ENCODE assay signal across 14 mouse cellular contexts in genomic region chr19:43669136-43669759, GRCm38 (mm10). TPM values are rescaled to one million over a fixed set of nuclear protein-coding genes. Genes with fewer than 3 reads are reported as not detected.
A peak's percentile ranks its signal among the peaks of the same experiment; 100 is the strongest.
DNase-seq lines count a peak whose midpoint lies in the region; ATAC-seq lines count a peak whose summit lies in the region.
"Had no signal": no experiment of that assay in that cellular context is flagged by ENCODE, and none has a peak within 500 bp of the region (broad histone marks: within the 10 kb centered on the region; RNA-seq: fewer than 3 reads in every experiment).

No protein-coding gene starts in this region.

- peak; percentile 36 to 53 for DNase-seq in heart, adult 9 months (ENCODE audit: low spot score in 2 of 2)
- DNase-seq in heart, postnatal 36 days, result no peak
- DNase-seq in Muller cell, postnatal 12 days (ENCODE audit: inconsistent ontology term), result peak; percentile 77
- DNase-seq in adrenal gland, postnatal 14 days, result peak; percentile 69
- DNase-seq in MN1 (ENCODE audit: low spot score), result no peak
- no peak for DNase-seq in kidney, adult 18-20 months
- DNase-seq: cerebellum, postnatal 25 days; kidney, postnatal 25 days; right cerebral cortex, postnatal 4 days; thymus, postnatal 36 days had no signal

- intact Hi-C loops in heart, postnatal 36 days (cut with DNase I), result loop anchor here (5.0 kb wide), 1 partner anchor 97 kb away; no protein-coding TSS in a partner anchor

- peak; percentile 86 for ATAC-seq in megakaryocyte, adult 5-6 weeks (ENCODE audit: poor library complexity, severe bottlenecking)
- ATAC-seq: intestine, embryonic 16.5 days had no signal

RNA-seq across cellular contexts. Expression of gene Slc25a28, which starts 5.4 kb away (rescaled TPM):
- 10 to 100 TPM; 27.9 to 29.3 TPM for total RNA-seq in heart, postnatal 36 days (2021)
- total RNA-seq in adrenal gland, postnatal 14 days (2021), result 58.0 and 62.1 TPM in 2 replicates
- total RNA-seq in megakaryocyte, adult 5-6 weeks (2015), result 21.0 and 25.0 TPM in 2 replicates
- 33.5 and 33.6 TPM in 2 replicates for total RNA-seq in megakaryocyte, adult 5-6 weeks (2017)

RNA-seq across cellular contexts. Expression of gene Entpd7, which starts 20.2 kb away (rescaled TPM):
- total RNA-seq in heart, postnatal 36 days (2021), result 1 to 10 TPM; 2.9 to 3.3 TPM
- 16.3 and 18.5 TPM in 2 replicates for total RNA-seq in adrenal gland, postnatal 14 days (2021)
- total RNA-seq in megakaryocyte, adult 5-6 weeks (2015), result 16.6 and 17.8 TPM in 2 replicates
- total RNA-seq in megakaryocyte, adult 5-6 weeks (2017), result 7.4 and 7.7 TPM in 2 replicates

RNA-seq across cellular contexts. Expression of gene Nkx2-3, which starts 57.1 kb away (rescaled TPM):
- total RNA-seq in heart, postnatal 36 days (2021), result not detected
- not detected in 2 replicates for total RNA-seq in adrenal gland, postnatal 14 days (2021)
- not detected in 2 replicates for total RNA-seq in megakaryocyte, adult 5-6 weeks (2015)
- total RNA-seq in megakaryocyte, adult 5-6 weeks (2017), result not detected in 2 replicates
- total RNA-seq: heart, adult 2 months; layer of hippocampus, postnatal 14 days had no signal

Comparison
In these comparisons a context has a peak if more than half of its experiments do, and no peak if none do; other contexts are left out.
1. DNase-seq: peak in heart, adult 9 months (2 of 2), Muller cell, postnatal 12 days (single experiment) and adrenal gland, postnatal 14 days (single experiment); none in heart, postnatal 36 days (0 of 2), MN1 (single experiment) and kidney, adult 18-20 months (single experiment).